Mouse (Mus musculus) lung, embryonic 15.5 days (tissue): ENCODE data around the gene Gm14685. TPM values are rescaled to one million over a fixed set of nuclear protein-coding genes. Genes with fewer than 3 reads are reported as not detected.
"Not testable (repeated sequence)": the region's sequence is repeated elsewhere in the genome, so short reads cannot be mapped to it uniquely, and the experiment has no call there.

Experiments used
- ATAC-seq: fragments of 200-750 bp; cut with Nextera tagmentation; 2 replicates; pipeline ENCODE4 v1.8.0; 2017; ENCODE audit warnings: moderate number of reproducible peaks, borderline replicate concordance; ENCODE audit not compliant: low FRiP score, low TSS enrichment; ENCODE audit errors: extremely low read depth
- H3K27ac ChIP-seq: fragments of 300-500 bp; sonication (generic); 2 replicates; pipeline ENCODE4 v1.5.1; 2015; ENCODE audit warnings: moderate library complexity, mild to moderate bottlenecking, inconsistent platforms
- H3K27me3 ChIP-seq: fragments of 300-500 bp; sonication (generic); 2 replicates; pipeline ENCODE4 v1.6.1; 2015; ENCODE audit warnings: inconsistent platforms
- H3K36me3 ChIP-seq: fragments of 300-500 bp; sonication (generic); 2 replicates; pipeline ENCODE4 v1.6.1; 2015; ENCODE audit warnings: inconsistent platforms
- H3K4me1 ChIP-seq: fragments of 300-500 bp; sonication (generic); 2 replicates; pipeline ENCODE4 v1.6.1; 2015; ENCODE audit warnings: inconsistent platforms
- H3K4me2 ChIP-seq: fragments of 300-500 bp; sonication (generic); 2 replicates; pipeline ENCODE4 v1.6.1; 2015; ENCODE audit warnings: inconsistent platforms, mild to moderate bottlenecking, moderate library complexity
- H3K4me3 ChIP-seq: fragments of 300-500 bp; sonication (generic); 2 replicates; pipeline ENCODE4 v1.5.1; 2015; ENCODE audit warnings: mild to moderate bottlenecking, inconsistent platforms
- H3K9ac ChIP-seq: fragments of 300-500 bp; sonication (generic); 2 replicates; pipeline ENCODE4 v1.6.1; 2015; ENCODE audit warnings: inconsistent platforms
- H3K9me3 ChIP-seq: fragments of 300-500 bp; sonication (generic); 2 replicates; pipeline ENCODE4 v1.6.1; 2016; ENCODE audit warnings: inconsistent platforms
- WGBS: fragments of 180-500 bp; shearing (Covaris S2); methylation state at CpG from one replicate; pipeline ENCODE4 v1.1.7; 2015; 5-methylcytosine and 5-hydroxymethylcytosine counted together
- polyA plus RNA-seq: library from polyadenylated mRNA; unstranded; fragments of >200 nt; fragmentation: Nextera tagmentation; extraction: Ambion mirVana; gene quantifications from 2 replicates; pipeline ENCODE4 v1.2.1, GENCODE M21; 2015

Gene Gm14685
- polyA plus RNA-seq: 0.11 and 0.14 TPM in 2 replicates

DNA sequence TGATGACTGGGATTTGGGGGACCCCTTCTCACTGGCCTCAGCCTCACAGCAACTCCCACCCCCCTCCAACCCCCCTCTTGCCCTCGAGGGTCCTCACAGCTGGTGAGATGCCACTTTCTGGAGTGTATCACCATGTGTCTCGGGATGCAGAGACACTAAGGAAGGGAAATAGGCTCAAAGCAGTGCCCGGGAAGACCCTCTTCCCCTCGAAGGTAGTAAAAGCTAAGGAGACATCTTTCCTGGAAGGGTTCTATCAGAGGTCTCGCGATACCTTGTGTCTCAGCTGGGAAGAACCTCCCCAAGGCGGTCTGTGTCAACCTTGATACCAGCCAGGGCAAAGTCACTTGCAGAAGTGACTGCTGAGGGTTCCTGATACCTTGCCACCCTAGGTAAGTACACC is at the start of gene Gm14685:
Gene Gm14685 (plus strand): TSS at position 301 of the 400 bp plus-strand sequence.
- H3K27me3 ChIP-seq, H3K9ac ChIP-seq, H3K4me3 ChIP-seq, H3K9me3 ChIP-seq, H3K4me2 ChIP-seq, H3K4me1 ChIP-seq, H3K36me3 ChIP-seq, ATAC-seq, H3K27ac ChIP-seq: not testable (repeated sequence)
- no CpG with 5 or more reads among the region's 7 CpGs for WGBS

DNA sequence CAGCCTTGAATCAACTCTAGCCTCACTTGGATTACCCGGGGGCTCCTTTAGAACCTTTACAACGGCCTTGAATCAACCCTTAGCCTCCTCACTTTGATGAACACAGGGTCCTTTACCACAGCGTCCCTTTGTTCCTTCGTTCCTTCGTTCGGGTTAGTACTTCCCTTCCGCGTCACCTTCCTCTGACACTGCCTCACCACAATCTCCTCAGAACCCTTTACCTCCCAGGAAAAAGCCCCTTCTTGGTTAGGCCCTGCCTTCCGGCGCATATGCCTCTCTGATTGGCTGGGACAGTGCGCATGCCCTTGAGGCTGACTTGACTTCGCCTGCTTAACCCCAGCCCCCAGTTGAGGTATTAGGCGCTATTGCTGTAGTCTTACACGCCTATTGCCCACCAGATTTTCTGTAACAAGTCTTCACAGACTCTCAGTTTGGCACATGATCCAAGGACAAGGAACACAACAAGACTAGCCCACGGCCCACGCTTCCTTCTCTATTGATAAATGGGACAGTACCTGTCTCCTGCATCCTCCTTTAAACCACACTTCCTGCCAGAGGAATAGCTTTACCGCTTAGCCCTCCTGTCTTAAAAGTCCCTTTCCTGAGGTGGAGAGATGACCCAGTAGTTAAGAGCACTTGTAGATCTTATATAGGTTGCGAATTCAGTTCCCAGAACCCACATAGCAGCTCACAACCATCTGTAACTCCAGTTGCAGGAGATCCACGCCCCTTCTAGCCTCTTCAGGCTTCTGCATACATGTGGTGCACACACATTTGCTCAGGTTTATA is 34.4 kb upstream of the Gm14685 start, which contains the start of gene Xlr4a:
Gene Xlr4a (minus strand): TSS at position 212 of the 789 bp plus-strand sequence.
- 77% methylated on average over 19 of the region's 19 CpGs for WGBS
- not testable (repeated sequence) for ATAC-seq

DNA sequence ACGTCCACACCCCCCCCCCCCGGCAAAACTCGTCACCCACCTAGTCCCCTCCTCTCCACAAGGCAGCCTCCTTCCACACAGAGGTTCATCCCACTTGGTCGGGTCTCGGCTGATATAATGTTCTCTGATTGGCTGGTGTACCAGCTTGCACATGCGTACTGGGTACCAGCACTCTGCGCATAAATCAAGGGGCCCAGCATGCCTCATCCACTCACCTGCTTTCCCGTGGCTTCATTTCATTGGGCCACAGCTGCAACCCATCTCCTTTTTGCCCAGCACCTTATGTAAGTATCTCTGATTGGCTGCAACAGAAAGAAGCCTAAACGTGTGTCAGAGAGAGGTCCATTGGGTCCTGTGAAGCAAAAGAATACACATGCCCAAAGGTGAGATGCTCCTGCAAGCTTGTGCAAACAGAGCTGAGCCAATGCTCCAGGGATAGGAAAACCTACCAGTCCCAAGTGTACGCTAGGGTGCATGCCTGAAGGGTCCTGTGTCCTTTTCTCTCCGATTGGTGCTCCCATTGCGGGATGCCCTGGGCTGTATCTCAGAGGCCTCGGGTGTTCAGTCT is 19.8 kb upstream of the Gm14685 start, which contains the start of gene Xlr3a:
Gene Xlr3a (minus strand): TSS at position 155 of the 568 bp plus-strand sequence.
- not testable (repeated sequence) for H3K9ac ChIP-seq, ATAC-seq, H3K27ac ChIP-seq, H3K4me1 ChIP-seq, H3K36me3 ChIP-seq, H3K4me3 ChIP-seq, H3K9me3 ChIP-seq, H3K27me3 ChIP-seq, H3K4me2 ChIP-seq
- 67% methylated on average over 13 of the region's 13 CpGs for WGBS

More for the DNA sequence above, 34.4 kb upstream of the Gm14685 start, which contains the start of gene Xlr4a:
- H3K36me3 ChIP-seq, H3K27ac ChIP-seq, H3K27me3 ChIP-seq, H3K4me1 ChIP-seq, H3K9me3 ChIP-seq, H3K4me2 ChIP-seq, H3K9ac ChIP-seq, H3K4me3 ChIP-seq: not testable (repeated sequence)

DNA sequence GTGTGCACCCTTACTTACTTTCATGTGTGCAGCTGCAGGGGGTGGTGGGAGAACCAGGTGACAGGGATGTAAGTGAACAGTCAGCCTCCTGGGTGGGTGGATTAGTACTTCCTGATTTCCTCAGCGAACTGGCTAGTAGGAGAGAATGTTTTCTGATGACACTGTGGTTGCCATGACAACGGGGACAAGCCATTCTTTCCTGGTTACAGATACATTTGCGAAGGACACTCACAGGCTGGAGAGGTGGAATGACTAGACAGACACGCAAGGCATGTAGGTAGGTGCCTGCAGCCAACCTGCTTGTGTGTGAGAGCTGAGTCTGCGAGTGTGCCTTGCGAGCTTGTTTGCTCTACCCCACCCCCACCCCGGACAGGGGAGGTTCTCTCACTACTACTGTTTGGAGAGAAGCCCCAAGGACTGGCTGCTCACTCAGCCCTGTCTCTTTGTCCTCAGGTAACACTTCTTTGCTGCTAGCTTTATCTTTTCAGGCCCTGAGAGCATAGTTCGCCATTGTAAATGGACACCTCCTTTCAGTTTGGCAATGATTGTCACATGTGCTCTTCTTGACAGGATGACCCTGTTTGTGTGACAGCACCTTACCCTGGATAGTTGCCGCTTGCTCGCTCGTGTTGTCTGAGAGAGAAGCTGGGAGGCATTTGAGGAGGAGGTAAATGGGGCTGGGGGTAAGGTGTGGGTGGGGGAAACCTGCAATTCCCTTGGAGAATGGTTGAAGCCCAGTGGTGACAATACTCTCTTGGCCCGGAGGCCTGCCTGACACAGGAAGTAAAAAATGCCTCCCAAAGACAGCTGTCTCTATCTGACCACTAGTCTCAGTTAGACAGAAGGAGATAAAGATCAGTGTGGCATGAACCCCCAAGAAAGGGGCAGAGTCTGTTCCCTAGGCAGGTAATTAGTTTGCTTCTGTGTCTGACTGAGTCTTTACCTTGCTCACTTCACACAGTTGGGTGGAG is 6.3 kb downstream of the Gm14685 start:
- H3K4me2 ChIP-seq, H3K27ac ChIP-seq, H3K9me3 ChIP-seq, H3K4me1 ChIP-seq, H3K9ac ChIP-seq, H3K36me3 ChIP-seq, H3K27me3 ChIP-seq, H3K4me3 ChIP-seq: not testable (repeated sequence)
- peak; percentile 46 for ATAC-seq
- WGBS: no CpG with 5 or more reads among the region's 12 CpGs

DNA sequence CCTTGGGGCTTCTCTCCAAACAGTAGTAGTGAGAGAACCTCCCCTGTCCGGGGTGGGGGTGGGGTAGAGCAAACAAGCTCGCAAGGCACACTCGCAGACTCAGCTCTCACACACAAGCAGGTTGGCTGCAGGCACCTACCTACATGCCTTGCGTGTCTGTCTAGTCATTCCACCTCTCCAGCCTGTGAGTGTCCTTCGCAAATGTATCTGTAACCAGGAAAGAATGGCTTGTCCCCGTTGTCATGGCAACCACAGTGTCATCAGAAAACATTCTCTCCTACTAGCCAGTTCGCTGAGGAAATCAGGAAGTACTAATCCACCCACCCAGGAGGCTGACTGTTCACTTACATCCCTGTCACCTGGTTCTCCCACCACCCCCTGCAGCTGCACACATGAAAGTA is 26.4 kb downstream of the Gm14685 start:
- ATAC-seq: peak; percentile 52
- WGBS: no CpG with 5 or more reads among the region's 7 CpGs
- H3K4me3 ChIP-seq, H3K4me1 ChIP-seq, H3K36me3 ChIP-seq, H3K9ac ChIP-seq, H3K9me3 ChIP-seq, H3K27ac ChIP-seq, H3K4me2 ChIP-seq, H3K27me3 ChIP-seq: not testable (repeated sequence)

DNA sequence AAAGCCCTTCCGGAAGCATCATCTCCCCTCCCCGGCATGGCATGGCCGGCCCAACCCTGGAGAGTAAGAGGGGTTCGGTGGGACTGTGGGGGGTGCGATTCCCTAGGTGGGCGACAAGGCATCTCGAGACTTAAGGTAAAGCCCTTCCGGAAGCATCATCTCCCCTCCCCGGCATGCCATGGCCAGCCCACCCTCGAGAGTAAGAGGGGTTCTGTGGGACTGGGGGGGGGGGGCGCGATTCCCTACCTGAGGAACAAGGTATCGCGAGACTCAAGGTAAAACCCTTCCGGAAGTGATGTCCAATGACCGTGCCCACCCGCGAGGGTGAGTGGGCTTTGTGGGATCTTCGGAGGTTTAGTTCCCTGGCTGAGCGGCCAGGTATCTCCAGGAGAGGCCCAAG is 31.6 kb downstream of the Gm14685 start, which contains the start of gene Xlr5b:
Gene Xlr5b (plus strand): TSS at position 301 of the 400 bp plus-strand sequence.
- H3K9ac ChIP-seq, H3K9me3 ChIP-seq, H3K36me3 ChIP-seq, H3K4me1 ChIP-seq, H3K27me3 ChIP-seq, H3K27ac ChIP-seq, ATAC-seq, H3K4me3 ChIP-seq, H3K4me2 ChIP-seq: not testable (repeated sequence)
- WGBS: no CpG with 5 or more reads among the region's 20 CpGs

DNA sequence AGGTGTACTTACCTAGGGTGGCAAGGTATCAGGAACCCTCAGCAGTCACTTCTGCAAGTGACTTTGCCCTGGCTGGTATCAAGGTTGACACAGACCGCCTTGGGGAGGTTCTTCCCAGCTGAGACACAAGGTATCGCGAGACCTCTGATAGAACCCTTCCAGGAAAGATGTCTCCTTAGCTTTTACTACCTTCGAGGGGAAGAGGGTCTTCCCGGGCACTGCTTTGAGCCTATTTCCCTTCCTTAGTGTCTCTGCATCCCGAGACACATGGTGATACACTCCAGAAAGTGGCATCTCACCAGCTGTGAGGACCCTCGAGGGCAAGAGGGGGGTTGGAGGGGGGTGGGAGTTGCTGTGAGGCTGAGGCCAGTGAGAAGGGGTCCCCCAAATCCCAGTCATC is 32.5 kb downstream of the Gm14685 start, which contains the start of gene DXBay18:
Gene DXBay18 (minus strand): TSS at position 101 of the 400 bp plus-strand sequence.
- not testable (repeated sequence) for H3K4me2 ChIP-seq, H3K9ac ChIP-seq, H3K27ac ChIP-seq, H3K27me3 ChIP-seq, H3K9me3 ChIP-seq, ATAC-seq, H3K4me1 ChIP-seq, H3K36me3 ChIP-seq, H3K4me3 ChIP-seq
- WGBS: no CpG with 5 or more reads among the region's 7 CpGs

DNA sequence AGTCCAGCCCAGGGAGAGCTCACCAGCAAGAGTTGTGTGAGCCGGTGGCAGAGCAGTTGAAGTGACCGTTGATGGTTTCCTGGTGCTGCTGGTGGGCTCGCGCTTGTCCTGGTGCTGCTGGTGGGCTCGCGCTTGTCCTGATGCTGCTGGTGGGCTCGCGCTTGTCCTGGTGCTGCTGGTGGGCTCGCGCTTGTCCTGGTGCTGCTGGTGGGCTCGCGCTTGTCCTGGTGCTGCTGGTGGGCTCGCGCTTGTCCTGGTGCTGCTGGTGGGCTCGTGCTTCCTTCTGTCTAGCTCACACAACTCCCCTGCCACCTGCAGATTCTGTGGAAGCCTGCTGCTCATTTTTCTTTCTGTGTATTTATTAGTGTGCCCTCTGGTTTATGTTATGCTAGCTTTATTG is 60.0 kb downstream of the Gm14685 start, which contains the start of gene Spin2d:
Gene Spin2d (minus strand): TSS at position 101 of the 400 bp plus-strand sequence.
- H3K36me3 ChIP-seq, H3K9ac ChIP-seq, ATAC-seq, H3K4me3 ChIP-seq, H3K9me3 ChIP-seq, H3K27ac ChIP-seq, H3K27me3 ChIP-seq, H3K4me1 ChIP-seq, H3K4me2 ChIP-seq: not testable (repeated sequence)
- 59% methylated on average over 5 of the region's 15 CpGs for WGBS

Other genes with a start within 250 kb of the Gm14685 start
- 85.8 and 87.0 TPM in 2 replicates for gene Cetn2, start 198.6 kb upstream of the Gm14685 start, polyA plus RNA-seq
- 19.9 and 21.0 TPM in 2 replicates for gene Nsdhl, start 198.5 kb upstream of the Gm14685 start, polyA plus RNA-seq
- gene Zfp185, start 129.7 kb upstream of the Gm14685 start, polyA plus RNA-seq: 7.1 TPM in 2 replicates
- gene Pnma5, start 79.9 kb upstream of the Gm14685 start, polyA plus RNA-seq: 0.08 TPM in 1 of 2 replicates, not detected in the other
- gene Pnma3, start 52.3 kb upstream of the Gm14685 start, polyA plus RNA-seq: 0.17 and 0.18 TPM in 2 replicates
- gene Xlr4a, start 34.6 kb upstream of the Gm14685 start, polyA plus RNA-seq: 0.87 and 2.5 TPM in 2 replicates
- 2.2 and 4.1 TPM in 2 replicates for gene Xlr3a, start 20.0 kb upstream of the Gm14685 start, polyA plus RNA-seq
- not detected in 2 replicates for gene Xlr5b, start 31.7 kb downstream of the Gm14685 start, polyA plus RNA-seq
- not detected in 2 replicates for gene DXBay18, start 32.4 kb downstream of the Gm14685 start, polyA plus RNA-seq
- not detected in 2 replicates for gene Spin2d, start 59.9 kb downstream of the Gm14685 start, polyA plus RNA-seq
- gene Xlr3b, start 75.2 kb downstream of the Gm14685 start, polyA plus RNA-seq: 9.5 and 10.6 TPM in 2 replicates
- 0.48 and 1.2 TPM in 2 replicates for gene Xlr4b, start 97.3 kb downstream of the Gm14685 start, polyA plus RNA-seq
- 11.7 and 11.9 TPM in 2 replicates for gene F8a, start 111.2 kb downstream of the Gm14685 start, polyA plus RNA-seq
- gene Xlr4c, start 126.1 kb downstream of the Gm14685 start, polyA plus RNA-seq: 0.98 TPM in 1 of 2 replicates, not detected in the other
- not detected in 2 replicates for gene Xlr3c, start 148.3 kb downstream of the Gm14685 start, polyA plus RNA-seq
- gene Xlr5a, start 175.9 kb downstream of the Gm14685 start, polyA plus RNA-seq: 0.17 TPM in 1 of 2 replicates, not detected in the other
- gene Xlr5c, start 175.9 kb downstream of the Gm14685 start, polyA plus RNA-seq: not detected in 2 replicates
- gene Gm45015, start 219.8 kb downstream of the Gm14685 start, polyA plus RNA-seq: not detected in 2 replicates
- 13.3 and 13.5 TPM in 2 replicates for gene Zfp275, start 225.6 kb downstream of the Gm14685 start, polyA plus RNA-seq